Mouse (Mus musculus) stomach, embryonic 14.5 days (tissue): ENCODE data around the gene Plekho1. TPM values are rescaled to one million over a fixed set of nuclear protein-coding genes. Genes with fewer than 3 reads are reported as not detected.
"Not testable (repeated sequence)": the region's sequence is repeated elsewhere in the genome, so short reads cannot be mapped to it uniquely, and the experiment has no call there.

Experiments used
- ATAC-seq: fragments of 200-750 bp; cut with Nextera tagmentation; 2 replicates; pipeline ENCODE4 v1.8.0; 2017; ENCODE audit warnings: low read depth, moderate TSS enrichment; ENCODE audit not compliant: insufficient number of reproducible peaks, insufficient read depth, low FRiP score
- H3K27ac ChIP-seq: fragments of 300-500 bp; sonication (generic); 2 replicates; pipeline ENCODE4 v1.5.1; 2014; ENCODE audit warnings: mild to moderate bottlenecking, low read length, moderate library complexity, mixed read lengths
- H3K27me3 ChIP-seq: fragments of 300-500 bp; sonication (generic); 2 replicates; pipeline ENCODE4 v1.6.1; 2014; ENCODE audit warnings: low read length, control low read depth, mixed read lengths; ENCODE audit not compliant: control insufficient read depth, insufficient read depth
- H3K36me3 ChIP-seq: fragments of 300-500 bp; sonication (generic); 2 replicates; pipeline ENCODE4 v1.6.1; 2014; ENCODE audit warnings: mild to moderate bottlenecking, control low read depth, low read length, moderate library complexity, mixed read lengths; ENCODE audit not compliant: control insufficient read depth, insufficient read depth
- H3K4me1 ChIP-seq: fragments of 300-500 bp; sonication (generic); 2 replicates; pipeline ENCODE4 v1.6.1; 2014; ENCODE audit warnings: low read length, control low read depth, mixed read lengths; ENCODE audit not compliant: control insufficient read depth, insufficient read depth
- H3K4me2 ChIP-seq: fragments of 300-500 bp; sonication (generic); replicated peaks from 2 replicates; pipeline ENCODE4 v1.6.1; 2014; ENCODE audit warnings: low read depth, low read length, control low read depth
- H3K4me3 ChIP-seq: fragments of 300-500 bp; sonication (generic); 2 replicates; pipeline ENCODE4 v1.5.1; 2014; ENCODE audit warnings: low read depth, low read length, control low read depth
- H3K9ac ChIP-seq: fragments of 300-500 bp; sonication (generic); replicated peaks from 2 replicates; pipeline ENCODE4 v1.6.1; 2014; ENCODE audit warnings: low read depth, mild to moderate bottlenecking, control low read depth, low read length, moderate library complexity, mixed read lengths
- H3K9me3 ChIP-seq: fragments of 300-500 bp; sonication (generic); 2 replicates; pipeline ENCODE4 v1.6.1; 2016; ENCODE audit warnings: low read depth, low read length, control low read depth; ENCODE audit not compliant: control insufficient read depth
- WGBS: fragments of 180-500 bp; shearing (Covaris S2); extraction: QIAGEN DNeasy Blood & Tissue Kit; methylation state at CpG from one replicate; pipeline ENCODE4 v1.1.7; 2014; 5-methylcytosine and 5-hydroxymethylcytosine counted together
- polyA plus RNA-seq: library from polyadenylated mRNA; unstranded; fragments of >200 nt; fragmentation: Nextera tagmentation; extraction: Ambion mirVana; gene quantifications from 2 replicates; pipeline ENCODE4 v1.2.1, GENCODE M21; 2014

Gene Plekho1
- polyA plus RNA-seq, 1 experiment from 2014 or later = 31.3 TPM

DNA sequence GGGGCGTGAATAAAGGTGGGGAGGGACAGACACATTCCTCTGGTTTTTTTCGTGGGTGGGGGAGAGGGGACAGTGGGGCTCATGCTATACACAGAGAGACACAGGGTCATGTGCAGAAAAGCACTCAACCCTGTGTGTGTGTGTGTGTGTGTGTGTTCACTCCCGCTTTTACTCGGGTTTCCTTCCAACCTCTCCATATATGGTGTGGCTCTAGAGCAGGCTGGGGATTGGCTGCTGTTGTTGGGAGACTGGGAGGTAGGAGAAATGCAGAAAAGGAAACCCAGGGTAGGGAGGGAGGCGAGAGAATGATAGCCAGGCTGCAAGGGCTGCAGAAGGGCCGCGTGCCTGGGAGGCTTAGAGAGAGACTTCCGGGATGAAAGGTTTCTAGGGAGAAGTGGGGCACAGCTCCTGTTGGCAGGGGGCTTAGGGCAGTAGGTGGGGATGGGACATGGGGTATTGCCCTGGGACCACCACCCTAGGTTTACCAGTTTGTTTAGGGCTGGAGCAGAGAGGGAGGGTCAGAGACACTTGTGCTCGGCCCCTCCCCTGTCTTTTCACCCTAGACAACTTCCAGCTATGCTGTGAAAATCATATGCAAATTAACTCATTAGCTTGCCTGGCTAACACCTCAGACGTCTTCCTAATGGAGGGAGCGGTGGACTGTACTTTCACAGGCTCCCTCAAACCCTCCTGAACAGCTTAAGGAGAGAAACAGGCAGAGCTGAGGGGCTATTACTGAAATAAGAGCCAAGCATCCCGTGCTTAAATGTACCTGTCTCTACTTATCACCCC is 10.4 kb downstream of the Plekho1 start:
- peak overlapping the region; percentile 91 for H3K27ac ChIP-seq
- no peak overlapping the region for H3K4me3 ChIP-seq
- peak; percentile 92 for ATAC-seq
- peaks cover 10% of the 10 kb centered on the region; the same call in 1 of the 2 replicates for H3K4me1 ChIP-seq
- peaks cover 20% of the 10 kb centered on the region for H3K36me3 ChIP-seq
- no peaks in the 10 kb centered on the region for H3K9me3 ChIP-seq
- H3K27me3 ChIP-seq = no peaks in the 10 kb centered on the region
- H3K9ac ChIP-seq = no peak overlapping the region; the same call in 1 of the 2 replicates
- H3K4me2 ChIP-seq = peak overlapping the region; percentile 10
- 1% methylated on average over 12 of the region's 12 CpGs for WGBS

GRCm38 (mm10) chr3:95982129-95982528 is 13.7 kb downstream of the Plekho1 start:
- Histone ChIP-seq H3K27ac (no peak overlapping the region), H3K27me3 (no peaks in the 10 kb centered on the region), H3K4me3 (no peak overlapping the region), H3K9ac (no peak overlapping the region), H3K9me3 (no peaks in the 10 kb centered on the region), H3K4me2 (no peak overlapping the region), H3K4me1 (peaks cover 10% of the 10 kb centered on the region; the same call in 1 of the 2 replicates), H3K36me3 (no peaks in the 10 kb centered on the region)
- 86% methylated on average over 4 of the region's 4 CpGs for WGBS
- ATAC-seq = no peak

GRCm38 (mm10) chr3:95980276-95980970 is 15.4 kb downstream of the Plekho1 start:
- no peak overlapping the region for H3K27ac ChIP-seq
- ATAC-seq = no peak
- 82% methylated on average over 12 of the region's 12 CpGs for WGBS
- no peaks in the 10 kb centered on the region for H3K36me3 ChIP-seq
- no peaks in the 10 kb centered on the region for H3K27me3 ChIP-seq
- H3K4me3 ChIP-seq = no peak overlapping the region
- H3K4me2 ChIP-seq = no peak overlapping the region
- peaks cover 6% of the 10 kb centered on the region; the same call in 1 of the 2 replicates for H3K4me1 ChIP-seq
- no peak overlapping the region for H3K9ac ChIP-seq
- no peaks in the 10 kb centered on the region for H3K9me3 ChIP-seq

- no peak overlapping the region for H3K4me2 ChIP-seq
- H3K4me3 ChIP-seq = no peak overlapping the region
- no peaks in the 10 kb centered on the region for H3K36me3 ChIP-seq
- no peak overlapping the region for H3K9ac ChIP-seq
- H3K27ac ChIP-seq = no peak overlapping the region
- H3K9me3 ChIP-seq = no peaks in the 10 kb centered on the region
- no peaks in the 10 kb centered on the region for H3K4me1 ChIP-seq
- no peaks in the 10 kb centered on the region for H3K27me3 ChIP-seq
- ATAC-seq = no peak
- 85% methylated on average over 9 of the region's 9 CpGs for WGBS
Measured at GRCm38 (mm10) chr3:95978265-95978664, 17.5 kb downstream of the Plekho1 start.

GRCm38 (mm10) chr3:95977587-95977986 is 18.2 kb downstream of the Plekho1 start:
- not testable (repeated sequence) for H3K4me1 ChIP-seq, H3K9me3 ChIP-seq, H3K36me3 ChIP-seq, H3K27me3 ChIP-seq, H3K4me2 ChIP-seq, H3K9ac ChIP-seq, ATAC-seq, H3K27ac ChIP-seq, H3K4me3 ChIP-seq
- 95% methylated on average over 7 of the region's 7 CpGs for WGBS

GRCm38 (mm10) chr3:95977079-95977478 is 18.7 kb downstream of the Plekho1 start:
- H3K27ac ChIP-seq = no peak overlapping the region
- no peaks in the 10 kb centered on the region for H3K36me3 ChIP-seq
- H3K27me3 ChIP-seq = no peaks in the 10 kb centered on the region
- no peaks in the 10 kb centered on the region for H3K4me1 ChIP-seq
- H3K4me3 ChIP-seq = no peak overlapping the region
- H3K4me2 ChIP-seq = no peak overlapping the region
- no peaks in the 10 kb centered on the region for H3K9me3 ChIP-seq
- WGBS = 62% methylated on average over 3 of the region's 3 CpGs
- no peak overlapping the region for H3K9ac ChIP-seq
- no peak for ATAC-seq

- peak overlapping the region; percentile 45 for H3K4me2 ChIP-seq
- no peak overlapping the region for H3K27ac ChIP-seq
- H3K9ac ChIP-seq = peak overlapping the region; percentile 14; the same call in 1 of the 2 replicates
- peak overlapping the region; percentile 18 for H3K4me3 ChIP-seq
- no peaks in the 10 kb centered on the region for H3K9me3 ChIP-seq
- no peaks in the 10 kb centered on the region for H3K27me3 ChIP-seq
- H3K36me3 ChIP-seq = no peaks in the 10 kb centered on the region
- no peaks in the 10 kb centered on the region for H3K4me1 ChIP-seq
- no peak for ATAC-seq
- 7% methylated on average over 34 of the region's 34 CpGs for WGBS
Measured at GRCm38 (mm10) chr3:95972873-95973634, 22.7 kb downstream of the Plekho1 start.

DNA sequence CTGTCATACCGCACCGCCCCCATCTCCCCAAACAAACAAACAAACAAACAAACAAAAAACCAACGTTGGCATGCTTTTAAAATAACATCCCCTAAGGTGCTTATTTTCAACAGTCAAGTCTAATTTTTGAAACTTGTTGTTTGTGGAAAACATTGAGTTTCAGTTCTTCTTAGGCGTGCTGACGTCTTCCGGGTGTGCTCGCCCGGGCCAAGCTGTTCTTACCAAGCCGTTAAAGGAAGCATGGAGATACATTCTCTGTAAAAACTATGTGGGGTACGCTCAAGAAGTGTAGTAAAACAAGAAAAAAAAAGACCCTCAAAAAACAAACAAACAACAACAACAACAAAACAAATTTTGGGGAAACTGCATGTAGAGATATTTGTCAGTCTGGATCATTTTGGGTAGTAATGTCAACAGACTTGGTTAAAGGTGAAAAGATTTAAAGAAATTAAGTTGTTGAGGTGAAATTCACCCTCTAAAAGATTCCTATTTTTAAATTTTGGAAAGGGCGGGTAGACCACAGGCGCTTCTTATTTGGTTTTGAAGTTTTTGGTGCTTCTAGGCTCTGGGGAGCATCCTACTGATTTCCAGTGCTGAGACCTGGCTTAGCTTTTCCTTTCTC is 23.4 kb downstream of the Plekho1 start:
- WGBS = 74% methylated on average over 12 of the region's 12 CpGs
- Histone ChIP-seq H3K27me3 (no peaks in the 10 kb centered on the region), H3K9me3 (no peaks in the 10 kb centered on the region), H3K9ac (no peak overlapping the region), H3K36me3 (no peaks in the 10 kb centered on the region), H3K27ac (no peak overlapping the region), H3K4me1 (no peaks in the 10 kb centered on the region), H3K4me3 (peak overlapping the region; percentile 18), H3K4me2 (peak overlapping the region; percentile 45)
- ATAC-seq = no peak
